Mouse (Mus musculus) stomach, postnatal 0 days (tissue): ENCODE results near the gene Stpg4.

Experiments used
- CTCF ChIP-seq: IDR thresholded peaks from 2 replicates; pipeline ENCODE4 v1.5.1; 2016; ENCODE audit warnings: antibody characterized with exemption, low read depth, mild to moderate bottlenecking, moderate library complexity
- EP300 ChIP-seq: optimal IDR thresholded peaks from 2 replicates; pipeline ENCODE3; 2016; ENCODE audit warnings: antibody characterized with exemption

DNA sequence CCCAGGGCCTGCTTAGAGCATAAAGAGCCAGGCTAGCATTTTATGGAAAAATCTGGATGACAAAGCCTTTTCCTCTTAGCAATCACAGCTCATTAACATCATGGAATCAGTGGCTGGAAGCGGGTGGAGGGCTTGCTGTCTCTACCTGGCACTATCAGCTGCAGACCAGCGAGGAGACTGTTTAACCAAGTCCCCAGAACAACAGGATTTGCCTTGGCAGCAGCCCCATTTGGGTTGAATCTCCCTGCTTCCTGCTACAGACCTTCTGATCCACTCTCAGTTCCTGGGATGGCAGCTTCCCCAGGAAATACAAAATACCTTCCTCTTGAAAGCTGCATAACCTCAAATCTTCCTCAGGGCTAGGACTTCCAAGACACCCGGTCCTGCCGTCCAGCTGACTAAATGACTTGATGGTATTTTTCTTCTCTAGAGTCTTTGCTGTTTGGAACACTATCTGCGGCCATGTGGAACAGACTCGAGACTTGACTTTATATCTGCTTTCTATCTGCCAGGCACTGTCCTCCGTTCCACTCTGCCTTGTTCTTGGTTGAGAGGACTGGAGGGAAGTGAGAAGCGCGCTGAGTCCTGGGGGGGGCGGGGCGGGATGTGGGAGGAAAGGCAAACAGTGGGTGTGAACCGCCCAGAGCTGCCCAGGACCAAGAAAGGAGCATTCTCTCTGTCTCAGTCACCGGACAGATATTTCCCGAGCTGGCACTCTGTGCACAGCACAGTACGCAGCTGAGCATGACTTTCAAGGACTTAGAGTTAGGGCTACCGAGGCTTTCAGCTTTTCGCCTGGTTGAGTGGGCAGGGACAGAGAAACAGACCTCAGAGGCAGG, 31.6 kb upstream of the Stpg4 start:
- no peak for TF ChIP-seq CTCF
- TF ChIP-seq EP300 = no peak
